9 mouse cellular contexts compared by ENCODE assay signal in genomic region chr3:52197982-52198750, GRCm38 (mm10).
DNase-seq lines count a peak whose midpoint lies in the region; TF ChIP-seq lines count a peak whose summit lies in the region.
"Had no signal": no experiment of that assay in that cellular context is flagged by ENCODE, and none has a peak within 500 bp of the region (broad histone marks: within the 10 kb centered on the region; RNA-seq: fewer than 3 reads in every experiment).

No protein-coding gene starts in this region.

- peak; percentile 91 for DNase-seq in right cerebral cortex, adult 18-20 months
- DNase-seq in right cerebral cortex, postnatal 4 days = no peak
- DNase-seq in cerebellum, adult 18-20 months = peak; percentile 47 to 66
- no peak for DNase-seq in heart, embryonic 10.5 days (ENCODE audit: low spot score)
- peak; percentile 59 for DNase-seq in kidney, postnatal 14 days
- peak; percentile 67 to 68 for DNase-seq in lung, adult 18-20 months
- DNase-seq in adipocyte (ENCODE audit: low spot score) = no peak

- H3K9me3 ChIP-seq in heart, embryonic 10.5 days = no peaks in the 10 kb centered on the region
- H3K9me3 ChIP-seq: embryonic facial prominence, embryonic 12.5 days had no signal

- H3K36me3 ChIP-seq in heart, embryonic 10.5 days = no peaks in the 10 kb centered on the region
- no peaks in the 10 kb centered on the region for H3K36me3 ChIP-seq in small intestine, adult 2 months (ENCODE audit: control insufficient read depth, insufficient read depth, low read length)
- H3K36me3 ChIP-seq: embryonic facial prominence, embryonic 12.5 days had no signal

- peak overlapping the region; percentile 29; the same call in 1 of the 2 replicates for H3K4me3 ChIP-seq in heart, embryonic 10.5 days
- H3K4me3 ChIP-seq in small intestine, adult 2 months (ENCODE audit: low read depth, low read length) = peak overlapping the region; percentile 35
- H3K4me3 ChIP-seq: embryonic facial prominence, embryonic 12.5 days had no signal

- WGBS in heart, embryonic 10.5 days = 56% methylated on average over 23 of the region's 23 CpGs
- 27% methylated on average over 23 of the region's 23 CpGs for WGBS in small intestine, adult 2 months

- no peaks in the 10 kb centered on the region for H3K27me3 ChIP-seq in heart, embryonic 10.5 days (ENCODE audit: insufficient read depth, poor library complexity, severe bottlenecking)
- H3K27me3 ChIP-seq in small intestine, adult 2 months (ENCODE audit: control insufficient read depth, insufficient read depth, low read length) = no peaks in the 10 kb centered on the region
- H3K27me3 ChIP-seq: embryonic facial prominence, embryonic 12.5 days had no signal

- H3K27ac ChIP-seq in heart, embryonic 10.5 days = peak overlapping the region; percentile 45; the same call in 1 of the 2 replicates
- H3K27ac ChIP-seq in small intestine, adult 2 months (ENCODE audit: insufficient read depth, low read depth, low read length) = peak overlapping the region; percentile 70
- H3K27ac ChIP-seq: embryonic facial prominence, embryonic 12.5 days had no signal

- no peak for TF ChIP-seq POLR2A in small intestine, adult 2 months (IDR thresholded peaks at IDR 0.05; ENCODE audit: low read depth, low read length)

- TF ChIP-seq CTCF in small intestine, adult 2 months (IDR thresholded peaks at IDR 0.05; ENCODE audit: extremely low read depth, insufficient read length, insufficient replicate concordance, low read depth, low read length) = no peak

- H3K4me1 ChIP-seq in heart, embryonic 10.5 days = peaks cover 40% of the 10 kb centered on the region
- peaks cover 13% of the 10 kb centered on the region for H3K4me1 ChIP-seq in small intestine, adult 2 months (ENCODE audit: control insufficient read depth, insufficient read depth, insufficient read length, low read length)

Comparison
In these comparisons a context has a peak if more than half of its experiments do, and no peak if none do; other contexts are left out.
1. DNase-seq: peak in right cerebral cortex, adult 18-20 months (single experiment), cerebellum, adult 18-20 months (2 of 2), kidney, postnatal 14 days (single experiment) and lung, adult 18-20 months (2 of 2); none in right cerebral cortex, postnatal 4 days (single experiment), heart, embryonic 10.5 days (single experiment) and adipocyte (single experiment).